Mouse (Mus musculus) lung, postnatal 10 days (tissue): Measurements from ENCODE around the gene Myo1e.
A peak's percentile ranks its signal among the peaks of the same experiment; 100 is the strongest.
"Not testable (repeated sequence)": the region's sequence is repeated elsewhere in the genome, so short reads cannot be mapped to it uniquely, and the experiment has no call there.

Experiments used
- DNase-seq: peaks from one replicate; pipeline ENCODE4 v3.0.0; 2021

Myo1e gene

DNA sequence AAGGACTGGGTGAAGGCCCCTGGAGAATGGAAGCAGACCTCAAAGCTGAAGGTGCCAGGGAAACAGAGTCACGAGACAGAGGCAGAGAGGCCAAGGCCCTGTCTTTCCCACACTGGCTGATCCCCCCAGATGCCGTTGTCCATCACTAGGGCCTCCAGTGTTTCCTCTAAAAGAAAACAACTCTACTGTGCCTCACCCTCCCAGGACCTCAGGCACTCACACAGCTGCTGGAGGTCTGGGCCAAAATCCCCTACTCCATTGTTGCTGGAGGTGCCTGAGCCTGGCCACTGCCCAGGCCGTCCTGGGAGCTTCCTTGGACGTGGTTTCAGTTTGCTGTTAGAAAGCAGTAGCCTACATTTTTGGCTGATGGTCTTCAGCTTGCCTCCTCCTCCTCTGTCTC is 47.9 kb downstream of the Myo1e start:
- DNase-seq: peak; percentile 43

DNA sequence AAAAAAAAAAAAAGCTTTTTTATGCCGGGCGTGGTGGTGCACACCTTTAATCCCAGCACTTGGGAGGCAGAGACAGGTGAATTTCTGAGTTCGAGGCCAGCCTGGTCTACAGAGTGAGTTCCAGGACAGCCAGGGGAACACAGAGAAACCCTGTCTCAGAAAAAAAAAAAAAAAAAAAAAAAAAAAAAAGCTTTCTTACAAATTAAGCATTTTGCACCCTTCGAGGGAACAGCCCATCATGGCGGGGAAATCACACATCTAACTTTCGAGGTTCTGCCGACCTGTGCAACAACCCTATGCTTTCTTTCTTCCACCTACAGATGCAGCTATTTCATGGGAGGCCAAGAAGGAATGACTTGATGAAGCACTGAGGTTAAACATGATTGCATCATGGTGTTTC is 48.9 kb downstream of the Myo1e start:
- not testable (repeated sequence) for DNase-seq

DNA sequence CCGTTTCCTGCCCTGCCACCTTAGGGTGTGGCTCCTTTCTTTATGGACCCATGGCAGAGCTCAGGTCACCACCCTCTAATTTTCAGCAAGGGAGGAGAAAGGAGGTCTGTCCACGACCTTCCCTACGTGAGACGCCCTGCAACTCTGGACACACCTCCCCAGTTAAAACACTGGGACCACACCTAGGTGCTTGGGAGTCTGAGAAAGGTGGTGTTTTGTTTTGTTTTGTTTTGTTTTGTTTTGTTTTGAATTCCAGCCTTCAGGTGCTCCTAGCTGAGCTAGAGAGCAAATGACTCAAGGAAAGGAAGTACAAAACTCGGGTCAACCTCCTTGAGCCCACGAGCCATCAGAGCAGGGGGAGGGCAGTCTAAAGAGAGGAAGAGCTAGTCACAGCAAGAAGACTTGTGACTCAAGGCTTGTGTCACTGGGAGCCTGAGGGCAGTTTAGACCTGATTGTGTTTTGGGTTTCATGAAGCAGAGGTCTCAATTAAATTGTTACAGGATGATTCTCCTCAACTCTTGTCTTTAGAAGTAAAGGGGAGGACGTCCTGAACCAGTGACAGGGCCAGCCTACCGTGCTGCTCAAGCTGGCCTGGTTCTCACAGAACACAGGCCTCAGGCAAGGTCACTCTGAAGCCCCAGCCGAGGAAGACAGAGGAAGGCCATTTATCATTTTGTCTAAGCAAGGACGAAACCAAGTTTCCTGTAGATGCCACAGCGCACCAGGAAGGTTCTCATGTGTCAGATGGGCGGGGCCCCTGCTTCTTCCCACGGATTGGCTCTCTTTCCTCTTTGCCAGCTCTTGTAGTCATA is 50.3 kb downstream of the Myo1e start:
- peak; percentile 68 for DNase-seq

DNA sequence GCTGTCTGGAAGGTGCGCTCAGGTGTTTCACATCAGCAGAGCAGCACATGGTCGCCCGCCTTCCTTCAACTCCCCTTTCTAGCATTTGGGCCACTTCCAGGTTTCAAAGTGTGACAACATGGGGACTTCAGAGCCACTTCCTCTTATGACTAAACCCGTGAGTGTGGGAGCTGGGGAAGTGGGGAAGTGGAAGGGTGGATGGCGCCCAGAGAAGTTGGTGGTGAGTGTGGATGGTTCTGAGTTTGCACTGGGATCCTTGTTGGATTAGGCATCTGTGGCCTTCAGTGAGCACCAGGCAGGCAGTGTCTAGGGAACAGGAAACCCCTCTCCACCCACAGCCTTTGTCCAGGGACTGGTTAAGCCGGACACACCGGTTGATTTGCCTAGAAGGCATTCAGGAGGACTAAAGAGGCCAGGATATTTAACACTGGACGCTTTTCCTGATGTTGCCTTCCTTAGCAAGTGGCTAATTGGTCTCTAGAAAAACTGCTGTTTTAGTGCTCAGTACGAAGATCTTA is 53.2 kb downstream of the Myo1e start:
- DNase-seq: peak; percentile 65

DNA sequence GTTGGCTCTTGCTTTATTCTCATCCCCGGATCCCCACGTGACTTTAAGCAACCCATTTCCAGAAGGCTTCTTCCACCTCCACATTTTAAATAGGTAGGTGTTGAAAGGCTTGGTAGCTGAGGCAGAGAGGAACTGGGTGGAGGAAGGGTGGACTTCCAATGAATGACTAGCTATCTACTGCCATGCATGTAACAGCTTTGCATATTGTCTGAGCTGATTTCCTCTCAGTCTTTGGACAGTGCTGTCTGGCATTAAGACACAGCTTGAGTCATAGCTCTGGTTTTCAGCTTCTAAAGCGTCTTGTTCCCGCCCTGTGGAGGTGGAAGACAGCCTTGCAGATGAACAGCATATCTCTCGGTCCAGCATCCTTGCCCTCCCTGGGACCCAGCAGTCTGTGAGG is 54.5 kb downstream of the Myo1e start:
- DNase-seq: no peak

DNA sequence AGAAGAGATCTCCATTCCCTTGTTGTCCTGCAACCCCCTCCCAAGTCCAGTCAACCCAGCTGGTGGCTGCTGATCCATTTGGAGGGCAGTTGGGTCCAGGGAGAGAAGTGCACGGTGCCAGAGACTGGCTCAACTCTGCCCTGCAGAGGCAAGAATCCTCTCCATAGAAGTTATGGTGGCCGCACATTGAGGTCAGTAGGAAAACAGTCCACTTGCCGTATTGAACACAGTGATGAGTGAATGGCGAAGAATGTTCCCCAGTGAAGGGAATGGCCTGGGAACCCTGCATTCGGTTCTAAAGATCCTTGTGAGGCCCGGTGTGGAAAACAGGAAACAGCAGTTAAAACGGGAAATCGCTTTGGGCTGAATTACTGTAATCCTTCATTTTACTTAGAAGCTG is 56.0 kb downstream of the Myo1e start:
- DNase-seq: no peak

DNA sequence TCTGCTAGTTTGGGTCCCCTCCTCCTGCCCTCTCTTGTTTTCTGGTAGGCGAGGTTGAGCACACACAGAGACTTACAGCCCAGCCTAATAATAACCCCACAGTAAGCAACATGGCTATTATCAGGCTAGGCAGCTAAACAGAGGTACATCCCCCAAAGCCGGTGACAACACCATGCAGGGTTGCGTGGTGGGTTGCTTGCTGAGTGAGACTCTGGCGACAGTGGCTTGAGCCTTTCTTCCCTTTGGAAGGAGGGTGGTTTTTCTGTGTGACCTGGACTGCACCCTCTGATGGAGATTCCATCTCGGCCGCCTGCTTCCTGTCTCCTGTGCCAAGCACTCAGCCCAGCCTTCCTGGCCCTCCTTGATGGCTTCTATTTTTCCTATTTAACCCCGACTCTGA is 56.6 kb downstream of the Myo1e start:
- peak; percentile 65 for DNase-seq

DNA sequence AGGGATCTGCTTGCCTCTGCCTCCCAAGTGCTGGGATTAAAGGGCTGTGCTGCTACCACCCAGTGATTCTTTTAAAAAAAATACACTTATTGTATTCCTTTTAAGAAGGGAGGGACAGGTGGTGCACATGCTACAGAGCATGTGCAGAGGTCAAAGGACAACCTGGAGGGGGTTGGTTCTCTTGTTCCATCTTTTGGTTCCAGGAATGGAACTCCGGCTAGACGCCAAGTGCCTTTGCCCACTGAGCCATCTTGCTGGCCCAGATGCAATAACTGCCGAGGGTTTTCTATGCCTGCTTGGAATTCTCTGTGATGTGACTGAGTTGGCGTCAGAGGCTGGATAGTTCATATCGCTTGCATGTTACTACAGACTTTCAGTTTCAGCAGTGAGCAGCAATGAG is 58.4 kb downstream of the Myo1e start:
- DNase-seq: no peak

DNA sequence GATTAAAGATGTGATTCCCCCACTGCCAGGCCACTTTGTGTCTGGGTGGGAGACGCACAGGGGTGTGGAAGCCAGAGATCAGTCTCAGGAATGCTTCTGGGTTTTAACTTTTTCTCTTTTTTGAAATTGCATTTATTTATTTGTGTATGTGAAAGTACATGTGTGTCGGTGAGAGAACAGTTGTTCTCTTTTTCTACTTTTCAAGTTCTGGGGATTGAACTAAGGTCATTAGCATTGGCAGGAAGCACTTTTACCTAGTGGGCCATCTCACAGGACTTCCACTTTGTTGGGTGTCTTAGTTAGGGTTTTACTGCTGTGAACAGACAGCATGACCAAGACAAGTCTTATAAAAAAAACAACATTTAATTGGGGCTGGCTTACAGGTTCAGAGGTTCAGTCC is 59.0 kb downstream of the Myo1e start:
- DNase-seq: no peak

DNA sequence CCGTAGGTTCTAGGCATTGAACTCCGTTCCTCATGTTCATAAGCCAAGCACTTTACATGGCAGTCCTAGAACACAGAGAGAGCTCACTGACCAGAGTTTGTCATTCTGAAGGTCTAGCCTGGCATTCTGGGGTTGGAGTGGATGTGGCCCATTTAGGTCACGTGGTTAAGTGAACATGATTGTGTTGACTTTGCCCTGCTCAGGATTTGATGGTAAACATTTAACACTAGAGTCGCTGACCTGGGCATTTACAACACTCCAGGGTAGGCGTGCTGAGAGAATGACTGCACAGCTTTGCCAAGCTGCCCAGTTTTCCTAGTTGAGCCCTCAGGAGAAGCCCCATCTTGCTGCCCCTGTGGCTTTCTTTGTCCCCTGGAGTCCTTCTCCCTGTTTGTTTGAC is 60.0 kb downstream of the Myo1e start:
- no peak for DNase-seq

DNA sequence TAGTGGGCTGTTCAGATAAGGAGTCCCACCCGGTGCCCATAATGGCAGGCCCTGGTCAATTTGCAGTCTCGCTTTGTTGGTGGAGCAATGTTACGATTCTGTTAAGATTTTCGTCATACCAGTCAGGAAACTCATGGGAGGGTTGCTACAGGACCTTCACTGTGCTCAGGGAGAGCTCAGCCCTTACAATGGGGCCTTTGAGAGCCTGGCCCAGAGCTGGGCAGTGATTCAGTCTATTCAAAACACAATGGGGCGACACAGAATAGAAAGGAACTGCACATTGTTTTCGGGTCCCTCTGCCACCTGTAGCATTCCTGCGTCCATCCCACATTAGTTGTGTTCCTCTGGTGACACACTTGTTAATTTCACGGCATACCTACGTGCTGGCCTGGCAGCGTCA is 62.2 kb downstream of the Myo1e start:
- DNase-seq: no peak

DNA sequence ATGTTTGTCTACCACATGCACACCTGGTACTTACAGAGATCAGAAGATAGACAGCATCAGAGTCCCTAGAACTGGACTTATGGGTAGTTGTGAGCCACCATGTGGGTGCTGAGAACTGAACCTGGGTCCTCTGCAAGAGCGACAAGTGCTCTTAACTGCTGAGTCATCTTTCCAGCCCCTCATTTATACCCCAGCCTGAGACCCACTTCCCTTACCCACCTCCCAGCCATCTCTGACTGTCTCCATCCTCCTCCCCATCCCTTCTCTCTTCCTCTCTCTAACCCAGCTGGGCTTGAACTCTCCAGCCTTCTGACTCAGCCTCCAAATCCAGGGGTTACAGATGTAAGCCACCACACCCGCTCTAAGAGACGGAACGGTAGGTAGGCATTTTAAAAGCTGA is 63.3 kb downstream of the Myo1e start:
- no peak for DNase-seq

DNA sequence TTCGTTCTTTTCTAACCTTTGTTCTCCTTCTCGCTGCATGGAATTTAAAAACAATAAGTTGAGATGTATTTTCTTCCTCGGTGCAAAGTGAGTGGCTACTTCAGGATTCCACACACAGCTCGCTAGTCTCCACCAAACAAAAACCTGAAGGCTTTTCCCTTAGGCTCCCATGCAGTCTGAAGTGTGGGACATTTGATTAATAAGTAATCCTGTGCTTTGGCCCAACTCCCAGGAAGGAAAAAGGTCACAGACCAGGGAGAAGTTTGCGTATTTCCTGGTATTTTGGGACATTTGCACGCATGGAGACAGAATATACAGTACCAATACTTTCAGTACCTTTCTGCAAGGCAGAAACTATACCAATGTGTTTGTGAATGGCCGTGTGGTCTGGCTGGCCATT is 64.0 kb downstream of the Myo1e start:
- DNase-seq: peak; percentile 42

DNA sequence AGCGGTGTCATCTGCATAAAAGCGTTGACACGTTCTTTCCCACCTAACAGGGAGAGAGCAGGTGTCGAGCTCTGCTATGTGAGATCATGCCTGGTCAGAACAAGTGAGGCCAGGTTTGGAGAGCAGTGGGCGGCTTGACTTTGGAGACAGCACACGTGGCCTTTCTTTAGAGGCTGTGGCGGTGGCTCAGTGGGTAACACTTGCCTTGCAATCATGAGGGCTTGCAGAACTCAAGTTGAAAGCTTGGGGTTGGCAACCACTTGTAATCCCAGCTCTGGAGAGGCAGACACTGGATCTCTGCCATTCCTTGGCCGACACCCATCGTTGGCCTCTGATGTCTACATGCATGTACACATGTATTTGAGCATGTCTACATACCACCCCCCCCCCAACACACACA is 64.5 kb downstream of the Myo1e start:
- no peak for DNase-seq

DNA sequence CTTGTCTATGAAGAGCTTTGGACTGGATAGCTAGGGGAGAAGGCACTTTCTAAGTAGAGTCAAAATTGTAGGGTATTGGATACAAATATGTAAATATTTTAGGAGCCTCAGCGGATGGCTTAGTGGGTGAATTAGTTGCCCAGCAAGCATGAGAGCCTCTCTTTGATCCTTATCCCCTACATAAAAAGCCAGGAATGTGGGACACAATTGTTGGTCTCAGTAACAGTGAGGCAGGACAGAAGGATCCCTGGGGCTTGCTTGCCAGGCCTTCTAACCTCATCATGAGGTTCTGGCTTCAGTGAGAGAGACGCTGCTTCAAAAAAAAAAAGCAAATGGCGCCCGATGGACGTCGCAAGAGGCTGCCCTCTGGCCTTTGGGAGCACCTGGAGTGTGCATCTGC is 66.9 kb downstream of the Myo1e start:
- DNase-seq: no peak

DNA sequence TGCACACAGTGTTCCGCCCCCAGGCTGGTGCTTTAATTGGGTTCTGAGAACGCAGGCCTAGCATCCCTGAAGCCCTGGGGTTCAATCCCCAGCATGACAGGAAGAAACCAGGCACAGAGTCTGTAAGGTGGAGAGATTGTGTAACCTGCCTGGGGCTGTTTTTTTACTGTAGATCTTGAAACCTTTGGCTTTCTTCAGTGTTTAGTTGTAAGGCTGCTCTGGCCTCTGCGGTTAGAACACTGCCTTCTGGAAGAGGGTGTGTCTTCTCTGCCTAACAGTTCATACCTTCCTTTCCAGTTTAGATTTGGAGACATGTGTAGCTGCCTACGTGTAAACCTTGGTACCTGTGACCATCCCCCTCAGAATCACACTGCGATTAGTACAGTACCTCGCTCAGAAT is 67.3 kb downstream of the Myo1e start:
- DNase-seq: no peak

DNA sequence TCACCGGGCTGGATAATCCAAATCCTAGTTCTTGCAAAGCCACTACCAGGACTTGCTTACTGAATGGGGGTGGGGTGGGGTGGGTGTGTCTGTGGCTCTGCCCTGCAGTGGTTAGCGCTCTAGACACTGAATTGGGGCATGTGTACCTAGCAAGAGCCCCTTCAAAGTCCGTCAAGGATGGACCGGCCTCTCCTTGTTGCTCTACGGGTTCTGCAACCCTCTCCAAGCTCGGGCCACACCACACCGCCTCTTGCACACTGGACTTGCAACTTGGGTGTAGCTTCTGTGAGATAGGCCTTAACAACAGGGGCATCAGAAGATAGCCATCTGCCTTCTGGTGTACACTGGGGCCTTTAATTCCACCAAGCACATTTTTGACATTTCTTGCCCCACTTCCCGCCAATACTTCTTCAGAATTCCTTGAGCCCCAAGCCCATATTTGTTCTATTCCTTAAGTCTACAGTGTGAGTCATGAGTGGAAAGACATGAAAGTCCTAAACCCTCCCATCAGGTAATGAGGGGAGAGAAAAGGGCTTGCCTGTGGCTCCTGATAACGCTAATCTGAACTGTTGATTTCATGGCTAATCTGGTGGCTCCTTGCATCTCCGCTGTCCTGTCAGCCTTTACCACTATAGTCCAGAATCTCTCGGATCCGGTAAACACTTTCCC is 67.9 kb downstream of the Myo1e start:
- DNase-seq: no peak

DNA sequence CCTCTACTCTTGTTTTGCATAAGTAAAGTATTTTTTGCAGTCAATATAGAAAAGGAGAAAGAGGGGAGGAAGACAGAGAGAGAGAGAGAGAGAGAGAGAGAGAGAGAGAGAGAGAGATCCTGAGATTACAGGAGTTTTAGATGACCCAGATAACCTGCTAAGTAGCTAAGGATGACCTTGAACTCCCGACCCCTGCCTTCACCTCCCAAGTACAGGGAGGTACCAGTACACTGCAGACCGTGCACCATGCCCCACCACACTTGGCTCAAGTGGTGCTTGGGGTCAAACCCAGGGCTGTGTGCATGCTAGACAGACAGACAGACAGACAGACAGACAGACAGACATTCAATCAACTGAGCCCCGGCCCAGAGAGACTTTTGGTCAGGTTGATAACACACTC is 69.9 kb downstream of the Myo1e start:
- DNase-seq: no peak

DNA sequence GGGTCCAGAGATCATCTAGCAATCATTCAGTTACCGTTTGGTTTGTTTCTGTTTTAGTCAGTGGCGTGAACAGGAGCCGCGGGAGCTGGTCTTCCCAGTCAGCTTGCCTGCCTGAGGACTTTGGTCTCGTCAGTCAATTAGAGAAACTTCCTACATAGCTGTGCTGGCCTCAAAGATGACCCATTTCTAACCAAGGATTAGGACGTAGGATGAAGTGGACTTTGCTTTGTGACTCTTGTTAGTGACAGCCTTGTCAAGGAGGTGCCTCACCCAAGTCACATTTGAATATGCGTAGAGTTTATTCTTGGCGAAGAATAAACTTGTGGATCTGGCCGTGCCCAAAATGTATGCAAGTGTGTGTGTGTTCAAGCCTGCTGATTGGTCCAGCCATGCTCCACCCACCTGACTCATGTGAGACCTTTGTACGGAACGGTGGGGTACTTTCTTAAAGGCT is 70.4 kb downstream of the Myo1e start:
- no peak for DNase-seq

DNA sequence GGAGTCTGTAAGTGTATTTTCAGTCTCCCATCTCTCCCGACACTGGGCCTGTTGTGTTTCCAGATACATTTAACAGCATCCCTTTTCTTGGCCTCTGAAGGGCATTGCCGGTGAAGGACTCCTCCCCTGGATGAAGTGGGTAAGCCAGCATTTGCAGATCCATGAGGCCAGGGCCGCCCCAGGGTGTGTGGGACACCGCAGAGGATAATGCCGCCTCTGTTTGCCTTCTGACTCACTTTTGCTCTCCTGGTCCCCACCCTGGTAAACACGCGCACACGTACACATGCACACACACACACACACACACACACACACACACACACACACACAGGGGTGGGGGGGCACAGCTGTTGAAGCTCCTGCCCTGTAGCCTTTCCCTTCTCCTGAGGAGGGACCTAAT is 74.3 kb downstream of the Myo1e start:
- DNase-seq: no peak

DNA sequence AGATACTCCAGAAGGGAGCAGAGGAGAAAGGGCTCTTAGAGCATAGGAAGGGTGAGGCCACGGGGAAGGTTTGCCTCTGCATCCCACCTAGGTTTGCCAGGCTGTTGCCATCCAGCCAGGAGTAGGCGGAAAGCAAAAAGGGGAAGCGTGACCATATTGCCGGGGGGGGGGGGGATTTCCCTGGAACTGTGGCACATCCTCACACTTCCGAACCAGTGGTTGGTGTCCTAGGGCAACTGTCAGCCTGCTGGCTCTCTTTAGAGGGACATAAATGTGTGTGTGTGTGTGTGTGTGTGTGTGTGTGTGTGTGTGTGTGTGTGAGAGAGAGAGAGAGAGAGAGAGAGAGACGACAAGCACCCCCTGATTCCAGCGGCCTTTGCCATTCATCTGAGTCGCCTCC is 75.0 kb downstream of the Myo1e start:
- DNase-seq: no peak

DNA sequence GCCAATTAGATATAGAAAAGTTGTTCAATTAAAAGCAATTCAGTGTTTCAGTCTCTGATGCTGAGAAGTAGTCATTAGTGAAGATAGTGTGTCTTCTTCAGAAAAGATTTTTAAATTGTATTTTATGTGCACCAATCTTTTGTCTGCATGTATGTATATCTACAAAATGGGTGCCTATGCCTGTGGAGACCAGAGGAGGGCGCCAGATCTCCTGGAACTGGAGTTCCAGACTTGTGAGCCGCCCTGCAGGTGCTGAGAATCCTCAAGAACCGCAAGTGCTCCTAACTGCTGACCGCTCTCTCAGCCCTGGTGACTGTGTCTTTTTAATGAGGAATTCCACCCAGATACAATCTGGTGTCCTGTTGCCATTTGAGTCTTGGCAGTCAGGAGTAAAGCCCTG is 76.0 kb downstream of the Myo1e start:
- DNase-seq: no peak

DNA sequence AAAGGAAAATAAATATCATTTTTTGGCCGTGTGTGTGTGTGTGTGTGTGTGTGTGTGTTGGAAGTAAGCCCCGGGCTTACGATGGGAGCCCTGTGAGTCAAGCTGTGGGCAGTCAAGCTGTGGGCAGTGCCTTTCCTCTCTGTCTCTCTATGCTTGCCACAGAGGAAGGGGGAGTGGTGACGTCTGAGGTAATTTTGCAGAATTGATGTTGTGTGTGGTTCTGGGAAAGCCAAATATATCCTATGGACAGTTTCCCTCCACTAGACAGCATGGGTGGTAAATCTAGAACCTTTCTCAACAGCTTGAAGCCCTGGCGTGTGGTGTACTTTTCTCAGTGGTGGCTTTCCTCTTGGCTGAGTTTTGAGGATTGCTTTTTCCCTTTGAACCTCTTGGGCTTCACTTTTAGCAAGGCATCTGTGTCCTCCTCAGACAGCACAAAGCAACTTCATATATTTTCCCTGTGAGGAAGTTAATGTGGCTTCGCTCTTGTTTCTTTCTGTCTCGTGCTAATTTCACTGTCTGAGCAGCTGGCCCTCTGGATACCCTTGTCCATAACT is 77.5 kb downstream of the Myo1e start:
- no peak for DNase-seq

DNA sequence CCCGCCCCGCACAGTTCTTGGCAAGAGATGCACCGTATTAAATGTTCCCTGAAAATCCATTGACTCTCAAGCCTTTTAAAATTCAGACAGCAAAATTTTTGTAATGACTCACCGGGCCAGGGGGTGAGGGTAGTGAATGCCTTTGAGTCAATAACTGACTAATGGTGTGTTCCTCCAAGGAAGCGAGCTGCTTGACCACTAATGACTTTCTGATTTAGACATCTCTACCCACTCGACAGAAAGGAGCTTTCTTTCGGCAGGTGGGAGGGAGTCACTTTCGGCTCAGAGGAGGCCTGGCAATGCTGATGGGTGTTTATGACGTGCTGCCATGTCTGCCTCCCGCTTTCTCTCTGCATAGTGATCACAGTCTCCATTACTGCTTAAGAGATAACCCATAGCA is 83.6 kb downstream of the Myo1e start:
- DNase-seq: no peak
